Mouse (Mus musculus) kidney, embryonic 14.5 days (tissue): ENCODE data around the gene Crtc1. TPM values are rescaled to one million over a fixed set of nuclear protein-coding genes. Genes with fewer than 3 reads are reported as not detected.

Experiments
- ATAC-seq: fragments of 200-750 bp; cut with Nextera tagmentation; 2 replicates; pipeline ENCODE4 v1.8.0; 2017; ENCODE audit warnings: moderate number of reproducible peaks, mild to moderate bottlenecking, moderate TSS enrichment, moderate library complexity; ENCODE audit not compliant: low FRiP score, low TSS enrichment
- H3K27ac ChIP-seq: fragments of 300-500 bp; sonication (generic); 2 replicates; pipeline ENCODE4 v1.5.1; 2014; ENCODE audit warnings: low read depth, mild to moderate bottlenecking, low read length, moderate library complexity, mixed read lengths
- H3K27me3 ChIP-seq: fragments of 300-500 bp; sonication (generic); 2 replicates; pipeline ENCODE4 v1.6.1; 2014; ENCODE audit warnings: mild to moderate bottlenecking, low read length; ENCODE audit not compliant: control insufficient read depth, insufficient read depth
- H3K36me3 ChIP-seq: fragments of 300-500 bp; sonication (generic); 2 replicates; pipeline ENCODE4 v1.6.1; 2014; ENCODE audit warnings: low read length, mixed read lengths; ENCODE audit not compliant: control insufficient read depth, insufficient read depth
- H3K4me1 ChIP-seq: fragments of 300-500 bp; sonication (generic); 2 replicates; pipeline ENCODE4 v1.6.1; 2014; ENCODE audit warnings: low read length, mixed read lengths; ENCODE audit not compliant: control insufficient read depth, insufficient read depth
- H3K4me2 ChIP-seq: fragments of 300-500 bp; sonication (generic); replicated peaks from 2 replicates; pipeline ENCODE4 v1.6.1; 2014; ENCODE audit warnings: low read depth, mild to moderate bottlenecking, low read length
- H3K4me3 ChIP-seq: fragments of 300-500 bp; sonication (generic); 2 replicates; pipeline ENCODE4 v1.5.1; 2014; ENCODE audit warnings: mild to moderate bottlenecking, low read length
- H3K9ac ChIP-seq: fragments of 300-500 bp; sonication (generic); 2 replicates; pipeline ENCODE4 v1.6.1; 2014; ENCODE audit warnings: low read depth, mild to moderate bottlenecking, low read length, moderate library complexity
- H3K9me3 ChIP-seq: fragments of 300-500 bp; sonication (generic); 2 replicates; pipeline ENCODE4 v1.6.1; 2016; ENCODE audit warnings: low read length; ENCODE audit not compliant: control insufficient read depth
- WGBS: fragments of 180-500 bp; shearing (Covaris S2); extraction: QIAGEN DNeasy Blood & Tissue Kit; methylation state at CpG from one replicate; pipeline ENCODE4 v1.1.7; 2014; 5-methylcytosine and 5-hydroxymethylcytosine counted together
- polyA plus RNA-seq: library from polyadenylated mRNA; unstranded; fragments of >200 nt; fragmentation: Nextera tagmentation; extraction: Ambion mirVana; gene quantifications from 2 replicates; pipeline ENCODE4 v1.2.1, GENCODE M21; 2014

Crtc1 gene
- polyA plus RNA-seq, 1 experiment from 2014 or later: 21.2 TPM

DNA sequence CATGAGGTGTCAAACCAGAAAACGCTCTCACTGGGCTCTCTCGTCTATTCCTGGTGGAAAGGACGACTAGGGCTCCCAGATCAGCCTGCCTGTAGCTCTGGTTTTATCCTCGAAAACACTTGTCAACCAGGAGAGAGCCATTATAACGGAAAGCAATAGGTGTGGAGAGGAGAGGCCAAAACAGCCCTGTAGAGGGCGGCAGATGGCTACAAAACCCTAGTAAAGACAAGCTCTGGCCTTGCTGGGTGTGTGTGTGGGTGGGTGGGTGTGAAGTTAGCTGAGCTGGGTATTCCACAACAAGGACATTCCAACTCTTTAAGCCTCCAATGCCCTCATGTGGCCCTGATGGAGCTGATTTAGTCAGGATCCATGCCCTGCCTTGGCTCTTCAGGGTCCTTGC is 95.7 kb downstream of the Crtc1 start:
- no peak for ATAC-seq
- Histone ChIP-seq H3K9me3 (no peaks in the 10 kb centered on the region), H3K9ac (no peak overlapping the region), H3K4me3 (no peak overlapping the region), H3K27me3 (no peaks in the 10 kb centered on the region), H3K36me3 (peaks cover 73% of the 10 kb centered on the region), H3K4me1 (no peaks in the 10 kb centered on the region), H3K27ac (no peak overlapping the region), H3K4me2 (no peak overlapping the region)
- WGBS: 49% methylated on average over 6 of the region's 6 CpGs

DNA sequence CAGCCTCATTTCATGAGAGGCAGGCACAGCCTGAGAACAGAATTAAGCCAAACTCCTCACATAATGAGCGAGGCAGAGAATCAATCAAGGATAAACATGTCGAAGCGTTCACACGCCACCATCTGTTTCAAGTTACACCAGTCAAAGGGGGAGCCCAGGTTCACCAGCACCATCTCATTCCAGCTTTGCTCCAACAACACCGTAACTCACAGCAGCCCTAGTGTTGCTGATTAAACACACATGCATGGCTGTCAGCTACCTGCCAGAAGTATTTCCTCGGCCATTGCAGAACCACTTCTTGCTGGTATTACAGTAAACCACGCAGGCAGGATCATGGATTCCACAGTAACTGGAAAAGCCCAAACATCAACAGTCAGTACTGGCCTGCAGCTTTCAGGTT is 96.3 kb downstream of the Crtc1 start:
- no peak for ATAC-seq
- H3K4me3 ChIP-seq: no peak overlapping the region
- H3K9me3 ChIP-seq: no peaks in the 10 kb centered on the region
- WGBS: 63% methylated on average over 7 of the region's 7 CpGs
- no peaks in the 10 kb centered on the region for H3K27me3 ChIP-seq
- peaks cover 73% of the 10 kb centered on the region for H3K36me3 ChIP-seq
- no peaks in the 10 kb centered on the region for H3K4me1 ChIP-seq
- no peak overlapping the region for H3K27ac ChIP-seq
- no peak overlapping the region for H3K4me2 ChIP-seq
- H3K9ac ChIP-seq: no peak overlapping the region

DNA sequence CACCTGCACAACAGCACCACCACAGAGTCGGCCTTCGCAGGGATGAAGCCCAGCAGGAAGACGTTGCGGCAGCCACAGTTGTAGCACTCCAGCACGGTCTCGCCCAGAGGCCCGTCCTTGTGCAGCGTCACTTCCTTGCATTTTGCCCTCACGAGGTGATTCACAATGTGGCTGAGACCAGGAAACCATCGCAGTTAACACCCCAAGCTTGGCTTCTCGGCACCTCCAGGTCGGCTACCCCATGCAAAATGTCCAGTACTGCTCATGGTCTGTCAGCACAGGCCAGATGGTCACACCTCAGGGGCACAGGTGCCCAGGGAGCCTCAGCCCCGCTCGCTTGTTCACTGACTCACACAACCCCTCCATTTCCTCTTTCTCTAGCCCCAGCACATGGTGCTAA is 97.4 kb downstream of the Crtc1 start:
- no peak for ATAC-seq
- H3K9ac ChIP-seq: no peak overlapping the region
- no peak overlapping the region for H3K27ac ChIP-seq
- H3K27me3 ChIP-seq: no peaks in the 10 kb centered on the region
- 92% methylated on average over 14 of the region's 14 CpGs for WGBS
- no peaks in the 10 kb centered on the region for H3K9me3 ChIP-seq
- H3K4me3 ChIP-seq: no peak overlapping the region
- no peaks in the 10 kb centered on the region for H3K4me1 ChIP-seq
- H3K36me3 ChIP-seq: peaks cover 82% of the 10 kb centered on the region
- H3K4me2 ChIP-seq: no peak overlapping the region

DNA sequence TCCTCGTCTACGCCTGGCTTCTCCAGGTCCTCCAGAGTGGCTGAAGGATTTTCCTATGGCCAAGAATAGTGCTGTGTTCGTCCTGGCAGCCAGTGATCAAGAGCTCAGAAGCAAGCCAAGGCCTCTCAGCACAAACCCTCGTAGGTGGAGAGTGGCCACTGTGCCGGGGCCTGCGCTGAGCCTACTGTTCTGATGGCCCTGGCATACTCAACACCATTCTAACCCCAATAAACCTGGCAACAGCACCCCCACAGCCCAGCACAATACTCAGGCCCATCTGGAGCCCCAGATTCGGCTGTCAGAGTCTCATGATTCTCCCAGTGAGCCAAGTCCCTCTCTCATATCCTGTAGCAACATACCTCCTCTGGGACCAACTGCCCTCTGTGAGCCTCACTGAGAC is 98.7 kb downstream of the Crtc1 start:
- Histone ChIP-seq H3K4me2 (no peak overlapping the region), H3K27me3 (no peaks in the 10 kb centered on the region), H3K4me3 (no peak overlapping the region), H3K4me1 (no peaks in the 10 kb centered on the region), H3K9me3 (no peaks in the 10 kb centered on the region), H3K27ac (no peak overlapping the region), H3K9ac (no peak overlapping the region), H3K36me3 (peaks cover 86% of the 10 kb centered on the region)
- WGBS: 88% methylated on average over 7 of the region's 7 CpGs
- ATAC-seq: no peak

DNA sequence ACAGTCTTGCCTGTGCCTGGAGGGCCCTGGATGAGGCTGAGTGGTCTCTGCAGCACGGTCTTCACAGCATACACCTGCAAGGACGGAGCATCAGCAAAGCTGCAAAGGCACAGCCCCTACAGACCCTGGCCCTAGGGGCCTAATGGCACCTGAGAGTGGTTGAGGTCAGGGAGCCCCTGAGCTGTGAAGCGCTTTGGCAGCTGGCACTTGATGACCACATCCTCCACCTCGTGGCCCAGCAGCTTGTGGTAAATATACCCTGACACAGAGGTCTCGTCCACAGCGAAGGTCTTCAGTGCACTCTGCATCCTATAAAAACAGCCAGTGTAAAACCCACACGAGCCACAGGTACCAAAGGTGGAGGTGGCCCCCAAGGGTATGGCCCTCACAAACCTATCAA is 100.4 kb downstream of the Crtc1 start:
- Histone ChIP-seq H3K9ac (no peak overlapping the region), H3K27ac (no peak overlapping the region), H3K4me1 (no peaks in the 10 kb centered on the region), H3K4me3 (no peak overlapping the region), H3K27me3 (no peaks in the 10 kb centered on the region), H3K4me2 (no peak overlapping the region), H3K9me3 (no peaks in the 10 kb centered on the region), H3K36me3 (peaks cover 100% of the 10 kb centered on the region)
- 93% methylated on average over 7 of the region's 7 CpGs for WGBS
- ATAC-seq: no peak

DNA sequence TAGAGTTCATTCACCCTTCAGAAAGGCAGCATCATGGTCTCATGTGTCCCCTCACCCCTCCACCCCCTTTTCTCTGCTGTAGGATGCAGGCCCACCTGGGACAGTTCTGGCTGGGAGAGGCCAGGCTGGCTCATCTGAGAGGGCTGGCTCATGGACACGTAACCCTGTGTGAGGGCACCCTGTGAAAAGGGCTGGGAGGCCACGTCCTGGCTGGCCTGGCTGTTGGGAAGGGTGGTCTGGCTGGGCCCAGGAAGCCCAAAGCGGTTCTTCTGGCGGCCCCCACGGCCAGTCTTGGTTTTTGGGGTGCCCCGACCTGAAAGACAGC is 106.5 kb downstream of the Crtc1 start:
- Histone ChIP-seq H3K9me3 (no peaks in the 10 kb centered on the region), H3K4me1 (peaks cover 20% of the 10 kb centered on the region), H3K27ac (no peak overlapping the region), H3K4me3 (no peak overlapping the region), H3K9ac (no peak overlapping the region), H3K4me2 (no peak overlapping the region), H3K27me3 (no peaks in the 10 kb centered on the region), H3K36me3 (peaks cover 66% of the 10 kb centered on the region)
- no peak for ATAC-seq
- 94% methylated on average over 6 of the region's 6 CpGs for WGBS

Other genes starting within 250 kb of the Crtc1 start
- gene Slc25a42, start 227.3 kb downstream of the Crtc1 start, polyA plus RNA-seq: 2.1 and 3.0 TPM in 2 replicates
- gene Sugp2, start 205.4 kb downstream of the Crtc1 start, polyA plus RNA-seq: 23.7 and 33.0 TPM in 2 replicates
- 23.2 and 24.8 TPM in 2 replicates for gene Armc6, start 205.1 kb downstream of the Crtc1 start, polyA plus RNA-seq
- 54.5 and 70.2 TPM in 2 replicates for gene Homer3, start 156.8 kb downstream of the Crtc1 start, polyA plus RNA-seq
- 49.9 TPM in 2 replicates for gene Ddx49, start 137.1 kb downstream of the Crtc1 start, polyA plus RNA-seq
- 322 and 327 TPM in 2 replicates for gene Cope, start 137.1 kb downstream of the Crtc1 start, polyA plus RNA-seq
- gene Cers1, start 123.8 kb downstream of the Crtc1 start, polyA plus RNA-seq: 2.3 and 2.6 TPM in 2 replicates
- gene Gdf1, start 109.8 kb downstream of the Crtc1 start, polyA plus RNA-seq: 7.6 and 7.9 TPM in 2 replicates
- 21.8 and 24.2 TPM in 2 replicates for gene Upf1, start 86.3 kb downstream of the Crtc1 start, polyA plus RNA-seq
- gene Comp, start 66.0 kb downstream of the Crtc1 start, polyA plus RNA-seq: 0.14 and 0.26 TPM in 2 replicates
- gene Klhl26, start 37.4 kb upstream of the Crtc1 start, polyA plus RNA-seq: 14.4 and 19.2 TPM in 2 replicates
- gene Tmem59l, start 47.8 kb upstream of the Crtc1 start, polyA plus RNA-seq: 8.5 and 12.4 TPM in 2 replicates
- gene Crlf1, start 53.6 kb upstream of the Crtc1 start, polyA plus RNA-seq: 26.7 and 34.8 TPM in 2 replicates
- 129 and 151 TPM in 2 replicates for gene Rex1bd, start 67.2 kb upstream of the Crtc1 start, polyA plus RNA-seq
- gene Uba52, start 71.2 kb upstream of the Crtc1 start, polyA plus RNA-seq: 1,078 and 1,559 TPM in 2 replicates
- 252 and 291 TPM in 2 replicates for gene Fkbp8, start 88.1 kb upstream of the Crtc1 start, polyA plus RNA-seq
- gene Kxd1, start 88.4 kb upstream of the Crtc1 start, polyA plus RNA-seq: 70.0 and 70.9 TPM in 2 replicates
- gene Ell, start 99.9 kb upstream of the Crtc1 start, polyA plus RNA-seq: 12.9 and 22.4 TPM in 2 replicates
- gene Isyna1, start 154.8 kb upstream of the Crtc1 start, polyA plus RNA-seq: 102 and 118 TPM in 2 replicates
- 172 and 220 TPM in 2 replicates for gene Ssbp4, start 169.3 kb upstream of the Crtc1 start, polyA plus RNA-seq
- gene Lrrc25, start 176.6 kb upstream of the Crtc1 start, polyA plus RNA-seq: 1.1 and 1.4 TPM in 2 replicates
- 0.31 and 0.41 TPM in 2 replicates for gene Gdf15, start 192.9 kb upstream of the Crtc1 start, polyA plus RNA-seq
- gene Pgpep1, start 220.8 kb upstream of the Crtc1 start, polyA plus RNA-seq: 62.2 and 62.6 TPM in 2 replicates
- gene Lsm4, start 233.7 kb upstream of the Crtc1 start, polyA plus RNA-seq: 353 and 447 TPM in 2 replicates